Mouse (Mus musculus): Measurements from ENCODE around the gene Zbtb8os.

The Zbtb8os gene

DNA sequence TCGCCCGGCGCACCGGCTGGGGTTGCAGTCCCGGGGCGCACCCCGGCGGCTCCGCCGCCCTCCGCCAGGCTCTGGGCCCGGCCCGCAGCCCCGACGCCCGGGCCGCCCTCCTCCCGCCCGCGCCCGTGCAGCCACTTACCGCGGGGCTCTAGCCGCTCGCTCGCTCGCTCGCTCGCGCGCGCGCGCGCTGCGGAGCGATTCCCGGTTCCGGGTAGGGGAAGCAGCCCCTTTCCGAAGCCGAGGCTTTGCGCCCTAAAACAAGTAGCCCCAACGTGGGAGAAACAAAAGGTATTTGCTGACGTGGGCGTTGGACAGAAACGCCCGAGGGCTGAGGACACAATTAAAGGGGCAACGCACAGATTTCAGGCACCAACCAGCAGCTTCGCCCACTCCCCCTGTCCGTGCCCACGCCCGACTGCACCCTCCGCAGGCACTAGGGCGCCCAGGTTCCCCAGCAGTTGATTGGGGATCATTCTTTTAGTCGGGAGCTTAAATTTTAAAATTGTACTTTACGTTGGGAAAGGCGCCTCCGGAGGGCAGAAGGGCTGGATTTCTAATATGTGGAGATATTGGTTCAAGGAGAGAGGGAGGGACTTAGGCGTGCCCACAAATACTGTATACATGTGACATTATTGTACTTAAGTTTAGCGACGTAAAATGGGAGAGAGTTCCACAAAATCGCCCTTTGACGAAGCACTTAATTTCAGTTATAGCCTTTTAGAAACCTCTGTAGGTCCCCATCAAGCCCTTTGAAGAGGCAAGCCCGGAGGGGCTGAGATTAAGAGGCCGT lies 42.3 kb downstream of the Zbtb8os start, which contains the start of gene Zbtb8a:
Zbtb8a (minus strand) TSS at position 516 of the 790 bp plus-strand sequence.
- DNase-seq = peak; percentile 56

- DNase-seq = no peak
These were observed 44.3 kb downstream of the Zbtb8os start for GRCm38 (mm10) chr4:129379805-129380204.

DNA sequence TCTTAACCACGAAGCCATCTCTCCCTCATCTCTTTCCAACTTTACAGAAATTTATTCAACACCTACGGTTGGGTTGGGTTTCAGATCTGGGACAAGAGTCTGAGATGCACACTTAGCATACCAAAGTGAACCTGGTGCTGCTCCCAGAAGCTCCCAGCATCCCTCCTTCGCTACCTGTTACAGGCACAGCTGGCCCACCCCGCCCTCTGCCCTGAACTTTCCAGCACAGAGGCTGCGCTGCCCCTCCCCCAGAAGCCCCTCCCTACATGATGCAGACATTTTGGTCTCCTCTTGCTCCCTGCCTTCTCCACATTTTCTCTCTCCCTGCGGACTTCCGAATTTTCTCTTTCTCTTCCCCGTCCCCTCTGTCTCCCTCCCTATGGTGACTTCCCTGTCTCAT lies 45.7 kb downstream of the Zbtb8os start:
- DNase-seq = no peak

DNA sequence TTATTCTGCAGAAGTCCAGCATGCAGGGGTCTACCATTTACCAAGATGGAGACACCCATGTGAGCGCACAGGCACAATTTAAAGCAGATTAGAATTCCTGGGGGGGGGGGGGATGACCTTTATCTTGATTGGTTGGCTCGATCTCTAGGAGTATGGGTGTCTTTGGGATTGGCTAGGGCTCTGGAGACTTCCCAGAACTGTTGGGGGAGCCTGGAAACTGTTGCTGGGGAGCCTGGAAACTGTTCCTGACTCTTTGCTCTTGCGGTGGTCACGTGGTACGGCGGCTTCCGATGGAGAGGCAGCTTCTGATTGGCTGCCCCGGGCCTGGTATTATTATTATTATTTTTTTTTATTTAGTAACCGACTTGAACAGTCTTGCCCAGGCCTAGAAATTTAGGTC lies 46.5 kb downstream of the Zbtb8os start:
- no peak for DNase-seq

DNA sequence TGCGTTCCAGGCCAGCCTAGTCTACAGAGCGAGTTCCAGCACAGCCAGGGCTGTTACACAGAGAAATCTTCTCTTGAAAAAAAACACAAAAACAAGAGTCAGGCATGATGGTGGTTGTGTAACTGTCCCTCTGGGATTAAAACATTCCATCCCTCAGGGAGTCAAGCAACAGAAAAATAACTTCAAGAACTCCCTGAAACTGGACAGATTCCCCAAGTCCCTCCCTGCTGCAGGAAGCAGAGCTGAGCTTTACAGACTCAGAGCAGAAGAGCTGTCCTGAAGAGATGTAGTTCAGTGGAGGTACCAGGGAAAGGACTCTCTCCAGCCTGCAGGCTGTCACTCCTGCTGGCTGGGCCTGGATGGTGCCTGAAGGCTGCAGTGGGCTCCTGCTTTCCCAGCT lies 47.0 kb downstream of the Zbtb8os start:
- no peak for DNase-seq

- no peak for DNase-seq
These were observed 48.1 kb downstream of the Zbtb8os start for GRCm38 (mm10) chr4:129383586-129383985.

DNA sequence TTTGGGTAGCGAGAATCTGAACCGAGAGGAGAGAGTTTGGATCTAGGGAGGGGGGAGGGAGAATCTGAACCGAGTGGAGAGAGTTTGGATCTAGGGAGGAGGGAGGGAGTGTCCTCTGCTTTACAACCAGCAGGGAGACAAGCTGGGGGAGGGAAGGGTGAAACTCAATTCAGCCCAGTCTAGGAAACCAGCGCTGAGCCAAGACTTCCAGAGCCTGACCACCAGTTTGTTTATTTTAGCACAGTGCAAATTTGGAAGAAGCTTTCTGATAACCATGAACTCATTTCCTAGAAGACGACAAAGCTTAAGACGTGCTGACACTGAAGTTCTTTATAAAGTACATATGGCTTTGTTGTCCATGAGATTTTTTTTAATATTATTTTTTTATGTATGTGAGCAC lies 48.9 kb downstream of the Zbtb8os start:
- DNase-seq = no peak

DNA sequence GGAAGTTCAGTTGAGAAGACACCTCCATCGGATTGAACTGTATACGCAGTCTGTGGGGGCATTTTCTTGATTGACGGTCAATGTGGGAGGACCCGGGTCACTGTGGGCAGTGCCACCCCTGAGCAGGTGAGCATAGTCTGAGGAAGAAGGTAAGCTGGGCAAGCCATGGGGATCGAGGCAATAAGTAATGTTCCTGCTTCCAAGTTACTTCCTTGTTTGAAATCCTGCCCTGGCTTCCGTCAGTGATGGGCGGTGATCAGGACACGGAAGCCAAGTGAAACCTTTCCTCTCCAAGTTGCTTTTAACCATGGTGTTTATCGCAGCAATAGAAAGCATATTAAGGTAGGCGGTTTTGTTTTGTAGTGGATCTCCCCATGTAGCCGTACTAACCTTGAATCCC lies 50.2 kb downstream of the Zbtb8os start:
- no peak for DNase-seq

GRCm38 (mm10) chr4:129386269-129386946 lies 50.9 kb downstream of the Zbtb8os start:
- no peak for DNase-seq

DNA sequence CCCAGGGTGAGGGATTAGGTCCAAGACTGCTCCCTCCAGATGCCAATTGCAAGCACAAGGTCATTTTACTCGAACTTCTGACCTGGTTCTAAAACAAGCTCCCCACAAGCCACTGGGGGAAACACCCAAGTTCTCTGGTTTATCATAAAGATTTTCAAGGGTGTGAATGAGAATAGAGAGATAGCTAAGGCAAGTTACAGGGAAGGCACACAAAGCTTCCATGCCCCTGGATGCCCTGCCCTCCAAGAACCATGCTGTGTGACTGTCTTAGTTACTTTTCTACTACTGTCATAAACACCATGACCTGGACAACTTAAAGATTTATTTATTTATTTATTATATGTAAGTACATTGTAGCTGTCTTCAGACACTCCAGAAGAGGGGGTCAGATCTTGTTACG lies 51.5 kb downstream of the Zbtb8os start:
- DNase-seq = no peak

- DNase-seq = no peak
These were observed 52.9 kb downstream of the Zbtb8os start for GRCm38 (mm10) chr4:129388404-129388803.

DNA sequence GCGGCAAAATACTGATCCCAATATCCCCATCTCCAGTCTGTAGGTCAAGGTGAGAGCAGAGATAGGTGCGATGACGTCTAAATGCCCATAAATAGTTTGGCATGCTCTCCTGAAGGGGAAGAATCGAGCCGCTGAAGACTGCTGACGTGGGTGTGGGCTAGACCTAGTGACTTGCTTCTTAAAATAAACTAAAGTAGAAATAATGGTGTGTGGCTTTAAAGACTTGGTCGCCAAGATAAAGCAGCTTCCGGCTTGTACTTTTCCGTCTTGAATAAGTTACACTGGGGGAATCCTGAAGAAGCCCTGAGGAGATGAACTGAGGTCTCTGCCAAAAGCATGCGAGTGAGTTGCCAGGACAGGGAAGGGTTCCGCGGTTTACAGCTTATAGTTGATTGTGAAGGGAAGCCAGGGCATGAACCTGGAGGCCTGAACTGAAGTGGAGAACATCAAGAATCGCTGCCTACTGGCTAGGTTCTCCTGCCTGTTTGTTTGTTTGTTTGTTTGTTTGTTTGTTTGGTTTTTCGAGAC lies 54.8 kb downstream of the Zbtb8os start:
- no peak for DNase-seq

DNA sequence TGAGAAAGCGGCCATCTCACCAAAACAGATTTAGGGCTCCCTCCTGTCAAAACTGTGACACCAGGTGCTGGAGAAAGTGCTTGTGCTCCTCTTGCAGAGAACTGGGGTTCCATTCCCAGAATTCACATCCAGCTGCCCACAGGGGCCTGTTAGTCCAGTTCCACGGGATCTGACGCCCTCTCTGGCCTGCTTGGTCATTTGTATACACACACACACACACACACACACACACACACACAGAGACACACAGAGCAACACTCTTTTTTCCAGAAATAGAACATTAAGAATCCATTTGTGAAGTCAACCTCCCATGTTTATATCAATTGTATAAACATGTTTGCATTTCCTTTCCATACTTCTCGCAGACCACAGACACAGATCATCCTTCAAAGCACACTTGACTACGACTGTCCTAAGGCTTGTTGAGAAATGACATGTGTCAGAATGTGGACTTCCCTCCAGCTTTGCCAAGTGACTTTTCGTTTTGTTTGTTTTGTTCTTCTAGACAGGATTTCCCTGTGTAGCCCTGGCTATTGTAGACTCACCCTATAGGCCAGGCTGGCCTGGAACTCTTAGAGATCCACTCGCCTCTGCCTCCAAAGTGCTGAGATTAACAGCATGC lies 55.6 kb downstream of the Zbtb8os start:
- no peak for DNase-seq

DNA sequence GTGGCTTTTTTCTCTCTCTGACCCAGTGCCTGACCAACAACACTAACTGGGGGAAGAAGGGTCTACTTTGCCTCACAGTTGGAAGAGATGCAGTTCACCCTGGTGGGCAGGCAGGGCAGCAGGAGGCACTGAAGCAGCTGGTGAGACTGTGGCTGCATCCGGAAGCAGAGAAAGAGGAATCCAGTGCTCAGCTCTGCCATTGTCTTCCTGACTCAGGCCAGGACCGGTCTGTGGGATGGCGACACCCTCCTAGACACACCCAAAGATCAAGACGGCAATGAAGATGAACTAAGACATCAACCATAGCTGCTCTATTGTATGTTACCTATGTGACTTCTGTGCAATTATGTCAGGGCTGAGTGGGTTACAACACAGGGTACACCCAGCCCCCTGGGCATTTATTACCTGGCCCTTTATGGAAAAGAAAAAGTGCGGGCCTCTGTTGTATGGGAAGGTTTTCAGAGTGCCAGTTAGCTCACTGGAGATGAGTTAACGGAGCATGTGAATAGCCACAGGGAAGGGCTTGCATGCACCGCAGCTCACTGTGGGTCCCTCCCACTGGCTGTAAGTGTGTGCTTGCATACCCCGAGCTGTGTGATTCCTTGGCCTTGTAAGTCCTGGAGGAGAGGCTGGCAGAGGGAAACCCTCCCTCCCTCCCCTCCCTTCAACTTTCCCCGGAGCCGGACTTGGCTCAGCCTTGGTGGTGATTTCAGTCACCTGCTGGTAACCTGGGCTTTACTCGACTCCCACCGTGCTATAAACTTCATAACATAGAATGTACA lies 58.8 kb downstream of the Zbtb8os start:
- DNase-seq = peak; percentile 13

- no peak for DNase-seq
These were observed 61.5 kb downstream of the Zbtb8os start for GRCm38 (mm10) chr4:129396960-129397359.

DNA sequence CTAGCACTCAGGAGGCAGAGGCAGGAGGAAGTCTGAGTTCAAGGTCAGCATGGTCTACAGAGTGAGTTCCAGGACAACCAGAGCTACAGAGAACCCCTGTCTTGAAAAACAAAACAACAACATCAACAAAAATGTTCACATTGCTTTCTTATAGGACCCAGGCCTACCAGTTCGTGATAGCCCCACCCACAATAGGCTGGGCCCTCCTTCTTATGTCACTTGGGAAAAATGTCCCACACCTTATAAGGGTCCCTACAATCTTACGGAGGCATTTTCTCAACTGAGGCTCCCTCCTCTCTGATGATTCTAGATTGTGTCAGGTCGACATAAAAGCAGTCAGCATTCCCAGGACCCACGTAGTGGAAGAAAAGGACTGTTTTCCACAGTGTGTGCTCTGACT lies 64.3 kb downstream of the Zbtb8os start:
- DNase-seq = no peak
